Mouse (Mus musculus): ENCODE results near the gene Alk. TPM values are rescaled to one million over a fixed set of nuclear protein-coding genes. Genes with fewer than 3 reads are reported as not detected.
A peak's percentile ranks its signal among the peaks of the same experiment; 100 is the strongest.
"Not testable (repeated sequence)": the region's sequence is repeated elsewhere in the genome, so short reads cannot be mapped to it uniquely, and the experiment has no call there.

Gene Alk
- total RNA-seq, 2 experiments from 2014 or later = 7.4 to 9.1 TPM

DNA sequence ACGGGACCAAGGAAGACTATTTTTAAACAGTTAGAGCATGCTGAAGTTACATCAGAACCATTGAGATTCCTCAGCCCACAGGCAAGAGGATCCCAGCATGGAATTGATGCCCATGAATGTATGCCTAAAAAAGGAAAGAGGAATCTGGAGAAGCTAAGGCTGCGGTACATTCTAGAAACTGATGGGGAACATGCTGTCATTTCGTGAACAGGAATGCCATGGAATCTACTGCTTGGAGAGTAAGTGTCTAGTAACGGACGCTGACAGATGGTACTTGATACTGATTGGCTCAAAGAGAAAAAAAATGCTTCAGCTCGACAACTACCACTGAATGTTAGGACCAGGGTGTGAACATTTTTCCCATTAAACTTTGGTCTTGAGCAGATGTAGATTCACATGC, 69.1 kb downstream of the Alk start:
- DNase-seq = no peak
- intact Hi-C loops (cut with DNase I) = no loop called here

DNA sequence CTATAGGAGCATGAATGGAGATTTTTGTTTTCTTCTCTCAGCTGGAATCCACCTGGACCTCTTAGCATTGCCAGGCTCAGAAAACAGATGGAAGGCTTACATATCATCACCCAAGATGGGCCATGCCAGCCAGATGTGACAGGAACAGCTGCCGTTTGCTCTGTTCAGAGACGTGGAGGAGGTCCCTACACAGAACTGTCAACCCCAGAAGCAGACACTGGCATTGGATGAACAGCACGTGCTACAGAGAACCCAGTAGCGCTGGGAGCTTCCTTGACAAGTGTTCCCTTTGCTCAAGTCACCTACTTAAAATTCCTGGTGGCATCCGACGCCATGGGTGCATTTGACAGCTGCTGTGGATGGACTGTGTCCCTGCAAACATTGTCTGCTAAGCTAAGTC, 72.2 kb downstream of the Alk start:
- intact Hi-C loops (cut with DNase I) = no loop called here
- DNase-seq = no peak

DNA sequence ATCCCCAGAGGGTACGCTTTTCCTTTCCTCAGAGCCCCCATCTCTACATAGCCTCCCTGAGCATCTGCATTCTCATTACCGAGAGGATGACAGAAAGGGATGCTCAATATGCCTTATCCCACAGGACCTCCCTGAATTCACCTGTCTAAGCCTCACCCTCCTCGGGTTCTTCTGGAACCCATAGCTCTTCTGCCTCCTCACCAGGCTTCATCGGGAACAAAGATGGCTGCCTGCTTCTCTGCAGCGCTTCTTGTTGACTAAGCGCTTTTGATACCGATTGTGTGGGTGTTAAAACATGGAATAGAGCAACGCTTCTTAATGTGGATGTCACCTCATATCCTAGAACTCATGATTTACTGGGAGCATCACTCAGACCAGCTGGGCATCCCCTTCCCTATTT, 75.9 kb downstream of the Alk start:
- no peak for DNase-seq
- intact Hi-C loops (cut with DNase I) = no loop called here

DNA sequence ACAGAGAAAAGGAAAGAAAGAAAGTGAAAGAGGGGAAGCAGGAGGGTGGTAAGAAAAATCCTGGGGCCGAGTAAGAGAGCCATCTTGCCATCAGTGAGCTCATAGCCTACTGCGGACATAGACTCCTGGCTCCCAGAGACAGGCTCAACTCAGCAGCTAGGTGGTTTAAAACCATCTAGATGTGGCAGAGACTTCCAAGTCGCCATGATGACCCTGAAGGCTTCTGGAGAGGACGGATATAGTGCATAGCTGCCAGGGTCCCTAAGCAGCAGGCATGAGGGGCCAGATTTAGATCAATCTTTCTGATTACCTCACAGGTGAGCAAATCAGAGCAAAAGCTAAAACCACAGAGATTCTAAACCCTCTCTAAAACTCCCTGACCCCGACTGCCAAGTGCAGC, 76.9 kb downstream of the Alk start:
- intact Hi-C loops (cut with DNase I) = no loop called here
- no peak for DNase-seq

DNA sequence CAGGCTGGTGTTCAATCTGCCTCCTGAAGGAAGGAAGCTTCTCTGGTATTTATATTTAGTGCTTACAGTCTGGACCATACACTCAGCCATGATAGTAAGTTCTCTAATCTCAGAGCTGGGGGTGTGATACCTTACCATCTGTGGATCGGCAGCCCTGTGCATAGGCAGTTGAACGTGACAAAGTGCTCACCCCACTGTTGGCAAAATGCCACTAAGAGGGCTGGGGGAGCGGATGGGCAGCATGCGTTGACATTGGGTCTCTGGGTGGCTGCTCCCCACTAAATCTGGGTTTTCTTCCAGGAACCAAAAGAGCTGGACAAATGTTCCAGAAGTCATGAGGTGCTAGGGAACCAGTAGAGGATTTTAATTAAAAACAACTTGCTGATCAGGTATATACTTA, 78.1 kb downstream of the Alk start:
- intact Hi-C loops (cut with DNase I) = no loop called here
- DNase-seq = peak; percentile 46

DNA sequence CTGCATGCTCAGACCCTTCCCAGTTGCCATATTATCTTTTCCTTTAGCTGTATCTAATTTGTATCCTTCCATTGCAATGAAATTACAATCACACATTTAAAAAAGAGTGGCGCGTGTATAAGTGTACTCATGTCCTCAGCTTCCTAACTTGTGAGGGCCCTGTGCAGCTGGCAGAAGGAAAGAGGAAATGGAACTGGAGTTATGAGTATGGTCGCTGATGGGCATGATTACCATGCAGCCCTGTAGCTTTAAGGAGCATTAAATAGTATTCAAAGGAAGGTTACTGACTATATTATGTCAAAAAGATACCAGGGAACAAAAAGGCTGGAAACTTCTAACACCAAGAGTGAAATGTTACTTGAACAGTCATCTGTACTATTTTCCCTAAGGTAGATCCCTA, 79.6 kb downstream of the Alk start:
- intact Hi-C loops (cut with DNase I) = no loop called here
- no peak for DNase-seq

DNA sequence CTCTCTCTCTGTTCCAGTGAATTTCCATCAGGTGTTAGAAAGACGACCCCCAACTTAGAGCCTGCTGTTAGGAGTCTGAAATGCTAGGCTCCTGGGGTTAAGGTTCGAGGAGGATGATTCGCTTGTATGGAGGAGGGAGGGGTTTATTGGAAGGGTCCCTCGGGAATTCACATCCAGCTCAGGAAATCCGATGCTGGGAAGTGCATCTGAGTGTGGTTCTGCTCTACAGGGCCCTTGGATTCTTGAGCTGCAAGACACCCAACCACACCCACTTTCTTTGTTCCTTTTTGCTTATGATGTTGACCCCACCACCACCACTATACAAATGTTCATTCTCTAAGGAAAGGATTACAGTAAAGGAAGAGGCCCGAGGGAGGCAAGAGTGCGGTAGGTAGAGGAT, 81.4 kb downstream of the Alk start:
- intact Hi-C loops (cut with DNase I) = no loop called here
- DNase-seq = no peak

DNA sequence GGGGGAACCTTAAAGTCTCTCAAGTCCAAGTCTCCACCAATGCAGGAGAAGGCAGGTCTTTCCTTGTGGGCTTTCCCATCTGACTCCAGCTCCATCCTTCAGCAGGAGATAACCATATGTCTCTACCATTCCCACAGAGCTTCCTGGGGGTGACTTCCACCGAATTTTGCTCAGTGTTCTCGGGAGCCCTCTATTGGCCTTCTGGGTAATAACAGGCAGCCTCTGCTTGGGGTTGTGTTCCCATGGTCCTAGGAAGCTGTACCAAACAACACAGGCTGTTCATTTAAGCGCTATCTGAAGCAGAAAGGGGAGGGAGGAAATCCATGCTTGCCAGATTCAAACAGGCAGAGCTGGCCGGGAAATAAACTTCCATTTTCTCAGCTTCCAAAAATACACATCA, 82.0 kb downstream of the Alk start:
- peak; percentile 57 for DNase-seq
- intact Hi-C loops (cut with DNase I) = no loop called here

DNA sequence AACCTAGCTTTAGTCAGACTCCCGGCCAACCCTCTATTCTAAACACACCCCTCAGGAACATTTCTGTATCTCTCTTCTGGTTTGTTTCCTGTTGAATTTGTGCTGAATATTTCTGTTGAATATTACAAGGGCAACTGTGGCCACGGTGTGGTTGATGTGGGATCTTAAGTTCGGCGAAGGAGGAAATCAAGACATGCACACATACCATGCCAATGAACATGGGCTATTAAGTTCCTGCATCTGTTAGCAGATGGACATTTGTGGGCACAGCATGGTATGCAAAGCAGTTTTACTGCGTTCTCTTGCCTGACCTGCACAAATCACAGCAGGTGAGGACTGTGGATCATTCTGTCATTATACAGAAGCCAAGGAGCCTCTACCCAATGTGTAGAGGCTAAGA, 83.1 kb downstream of the Alk start:
- intact Hi-C loops (cut with DNase I) = no loop called here
- DNase-seq = peak; percentile 61

DNA sequence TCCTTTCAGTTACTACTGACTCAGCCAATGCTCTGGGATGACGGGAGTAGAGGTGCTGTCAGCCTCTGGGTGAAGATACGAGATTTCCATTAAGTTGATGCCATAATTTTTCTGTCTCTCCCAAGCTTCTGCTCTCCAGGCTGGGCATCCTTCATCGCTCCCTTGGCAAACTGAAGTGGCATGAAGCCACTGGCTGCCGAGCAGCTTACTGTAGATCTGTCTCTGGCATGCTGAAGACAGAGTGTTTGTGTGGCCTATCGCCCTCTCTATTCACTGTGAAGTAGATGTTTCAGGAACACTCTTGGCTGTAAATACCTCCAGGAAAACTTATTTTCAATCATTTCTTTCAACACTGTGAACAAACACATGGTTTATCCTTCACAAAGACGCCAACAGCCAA, 93.7 kb downstream of the Alk start:
- intact Hi-C loops (cut with DNase I) = no loop called here
- peak; percentile 48 for DNase-seq

DNA sequence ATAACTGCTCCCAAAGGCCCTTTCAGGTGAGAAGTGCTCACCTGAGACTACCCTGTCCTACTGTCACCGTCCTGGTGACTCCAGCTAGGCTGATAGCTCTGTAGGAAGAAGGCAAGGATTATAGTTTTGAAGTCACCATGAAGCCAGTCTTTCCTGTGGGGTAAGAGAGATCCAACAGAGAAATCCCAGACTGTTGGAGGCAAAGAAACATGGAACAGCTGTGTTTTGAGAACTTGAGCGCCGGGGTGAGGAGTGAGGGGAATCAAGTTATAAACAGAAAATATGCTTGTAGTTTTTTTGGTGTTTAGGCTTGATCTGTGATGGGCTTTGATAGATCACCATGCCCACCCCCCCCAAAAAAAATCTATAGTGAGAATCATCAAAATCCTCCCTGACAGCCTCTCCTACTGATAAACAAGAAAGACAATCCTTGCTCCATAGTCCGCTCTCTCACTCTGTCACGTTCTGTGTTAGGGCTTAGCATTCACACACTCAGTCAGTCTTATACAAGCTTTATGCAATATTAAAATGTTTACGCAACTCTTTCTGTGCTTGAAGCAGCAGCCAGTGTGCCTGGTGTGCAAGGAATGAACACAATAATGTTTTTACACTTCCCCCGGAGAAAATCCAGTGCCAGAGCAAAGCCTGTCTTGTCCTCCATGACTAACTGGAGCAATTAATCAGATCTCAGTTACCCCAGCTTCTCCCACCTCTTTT, 95.6 kb downstream of the Alk start:
- DNase-seq = no peak
- intact Hi-C loops (cut with DNase I) = no loop called here

DNA sequence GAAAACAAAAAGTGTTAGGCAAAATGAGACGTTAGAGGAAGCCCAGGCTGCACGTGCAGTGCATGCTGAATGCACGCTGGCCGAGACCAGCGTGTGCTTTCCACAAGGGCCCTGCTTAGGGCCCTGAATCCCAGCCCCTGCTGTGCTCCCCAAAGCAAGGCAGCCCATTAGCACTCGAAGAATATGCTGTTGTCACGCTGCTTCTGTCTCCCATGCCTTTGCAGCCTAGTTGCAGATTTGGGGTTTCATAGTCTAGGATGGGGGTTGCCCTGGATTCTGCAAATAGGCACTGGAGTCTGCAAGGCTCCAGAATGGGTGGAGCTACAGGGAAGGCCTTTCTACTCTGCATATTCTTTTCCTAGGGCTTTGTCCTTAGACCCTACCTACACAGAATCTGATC, 99.2 kb downstream of the Alk start:
- DNase-seq = peak; percentile 40
- intact Hi-C loops (cut with DNase I) = no loop called here

DNA sequence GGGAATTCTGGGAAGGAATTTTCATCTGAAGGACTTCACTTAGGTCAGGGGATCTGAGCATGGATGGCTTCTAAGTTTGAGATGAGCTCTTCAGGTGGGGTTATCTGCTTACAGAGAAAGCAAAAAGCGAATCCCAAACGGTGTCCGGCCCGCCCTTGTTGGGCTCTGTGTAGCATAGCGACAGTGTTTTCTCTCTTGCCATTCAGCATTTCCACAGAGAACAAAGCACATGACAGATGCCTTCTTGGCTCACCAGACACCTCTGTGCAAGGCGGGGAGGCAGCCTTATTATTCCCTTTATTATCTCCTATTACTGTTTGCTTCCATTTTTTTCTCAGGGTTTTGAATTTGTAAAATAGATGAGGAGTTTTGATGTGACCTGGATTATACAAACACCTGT, 99.8 kb downstream of the Alk start:
- intact Hi-C loops (cut with DNase I) = no loop called here
- no peak for DNase-seq

DNA sequence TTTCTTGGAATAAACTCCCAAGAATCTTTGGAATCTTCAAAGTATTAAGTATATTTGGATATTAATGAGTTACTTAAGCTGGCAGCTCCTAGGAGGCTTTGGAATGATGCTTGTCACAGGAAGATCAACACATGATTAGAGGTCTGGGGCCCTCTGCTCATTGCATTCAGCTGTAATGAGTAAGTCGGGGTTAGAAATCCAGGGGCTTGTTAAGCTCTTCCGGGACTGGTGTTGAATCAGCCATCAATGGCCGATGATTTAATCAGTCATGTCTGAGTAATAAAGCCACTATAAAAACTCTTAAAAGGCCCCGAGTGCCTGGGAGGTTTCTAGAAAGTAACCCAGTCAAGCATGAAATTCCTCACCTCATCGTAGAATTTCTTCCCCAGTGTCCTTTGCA, 109.0 kb downstream of the Alk start:
- no peak for DNase-seq
- intact Hi-C loops (cut with DNase I) = no loop called here

DNA sequence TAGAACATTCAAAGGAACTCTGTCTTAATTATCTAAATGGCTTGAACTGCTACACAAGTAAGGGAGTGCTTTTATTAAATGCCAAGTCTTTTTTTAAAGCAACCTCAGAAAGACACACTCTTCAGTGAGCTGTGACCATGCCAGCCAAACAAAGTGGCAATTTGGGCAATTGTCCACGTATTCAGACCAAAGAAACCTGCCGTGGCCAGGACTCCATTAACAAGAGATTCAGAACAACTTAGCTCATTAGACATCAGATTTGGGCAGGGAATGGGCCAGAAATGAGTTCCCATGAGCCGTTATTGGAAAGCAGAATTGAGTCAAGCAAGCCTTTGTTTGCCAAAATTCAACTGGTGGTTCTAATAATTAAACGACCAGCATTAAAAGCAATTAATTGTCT, 118.8 kb downstream of the Alk start:
- no peak for DNase-seq
- intact Hi-C loops (cut with DNase I) = no loop called here

DNA sequence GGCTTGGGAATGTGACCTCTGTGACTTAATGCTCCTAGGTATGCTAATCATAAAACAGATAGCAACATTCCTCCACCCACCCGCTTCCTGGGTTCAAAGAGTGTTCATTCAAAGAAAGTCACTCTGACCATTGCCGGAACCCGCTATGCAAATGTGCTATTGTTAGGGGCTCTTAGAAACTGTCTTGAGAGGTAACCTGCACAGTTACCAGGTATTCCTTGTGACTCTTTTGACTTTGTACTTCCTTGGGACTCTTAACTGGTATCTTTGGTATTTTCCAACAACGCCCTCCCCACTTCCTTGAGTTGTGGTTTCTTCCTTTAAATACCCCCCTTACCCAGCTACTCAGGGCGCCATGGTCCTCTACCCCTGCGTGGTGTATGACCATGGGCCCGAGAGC, 125.2 kb downstream of the Alk start:
- not testable (repeated sequence) for DNase-seq

DNA sequence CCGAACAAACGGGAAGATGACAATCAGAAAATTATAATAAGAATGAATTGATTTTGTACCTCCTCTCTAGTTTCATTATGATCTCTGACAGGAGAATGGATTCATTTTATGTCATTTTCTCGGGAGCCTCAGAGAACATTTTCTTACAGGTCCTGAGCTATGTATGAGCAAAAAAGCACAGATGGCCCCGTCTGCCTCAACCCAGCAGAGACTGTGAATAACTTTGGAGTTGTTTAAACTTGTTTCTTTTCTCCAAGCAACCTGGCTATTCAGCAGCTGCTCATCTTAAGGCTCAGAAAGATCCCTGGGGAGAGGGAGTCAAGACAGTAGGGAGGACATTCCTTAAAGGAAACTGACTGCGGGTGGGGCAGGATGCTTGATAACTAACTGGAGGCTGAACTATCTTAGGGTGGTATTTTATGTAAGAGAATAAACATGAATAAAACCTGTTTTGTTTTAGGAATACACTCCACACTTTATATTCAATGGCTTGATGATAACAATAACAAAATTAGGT, 126.5 kb downstream of the Alk start:
- no peak for DNase-seq
- intact Hi-C loops (cut with DNase I) = no loop called here

More for the DNA sequence above, 125.2 kb downstream of the Alk start:
- intact Hi-C loops (cut with DNase I) = not testable (repeated sequence)

DNA sequence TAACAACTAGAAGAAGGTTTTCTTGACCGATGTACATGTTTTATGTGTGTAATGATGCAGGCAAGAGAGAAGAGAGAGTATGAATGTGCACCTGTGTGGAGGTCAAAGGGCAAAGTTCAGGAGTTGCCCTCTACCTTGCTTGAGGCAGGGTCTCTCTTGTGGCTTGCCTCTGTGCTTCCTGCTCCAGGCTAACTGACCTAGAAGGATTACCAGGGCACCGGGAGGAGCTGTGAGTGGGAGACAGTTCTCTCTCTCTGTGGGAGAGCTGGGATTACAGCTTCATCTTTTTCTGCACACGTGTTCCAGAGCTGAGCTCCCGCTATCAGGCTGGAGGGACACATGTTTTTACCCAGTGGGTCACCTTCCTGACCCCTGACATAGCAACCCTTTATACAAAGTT, 127.5 kb downstream of the Alk start:
- intact Hi-C loops (cut with DNase I) = no loop called here
- DNase-seq = no peak

DNA sequence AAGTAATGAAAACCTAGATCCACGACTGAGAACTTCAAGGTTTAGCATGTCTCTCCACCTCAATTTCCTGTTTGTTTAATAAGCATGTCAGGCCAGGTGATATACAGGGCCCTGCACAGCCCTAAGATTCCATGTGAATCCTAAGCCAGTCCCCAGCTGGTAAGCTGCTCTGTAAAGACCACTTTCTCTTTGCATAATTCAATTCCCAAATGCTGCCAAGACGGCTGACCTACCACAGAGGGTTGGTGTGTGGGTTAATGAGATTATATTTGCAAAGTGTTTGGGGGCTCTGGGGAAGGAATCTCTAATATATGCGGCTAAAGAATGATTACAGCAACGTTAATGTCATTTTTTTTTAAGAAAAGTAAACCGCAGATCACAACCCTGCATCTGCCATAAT, 130.3 kb downstream of the Alk start:
- intact Hi-C loops (cut with DNase I) = no loop called here
- DNase-seq = peak; percentile 22

DNA sequence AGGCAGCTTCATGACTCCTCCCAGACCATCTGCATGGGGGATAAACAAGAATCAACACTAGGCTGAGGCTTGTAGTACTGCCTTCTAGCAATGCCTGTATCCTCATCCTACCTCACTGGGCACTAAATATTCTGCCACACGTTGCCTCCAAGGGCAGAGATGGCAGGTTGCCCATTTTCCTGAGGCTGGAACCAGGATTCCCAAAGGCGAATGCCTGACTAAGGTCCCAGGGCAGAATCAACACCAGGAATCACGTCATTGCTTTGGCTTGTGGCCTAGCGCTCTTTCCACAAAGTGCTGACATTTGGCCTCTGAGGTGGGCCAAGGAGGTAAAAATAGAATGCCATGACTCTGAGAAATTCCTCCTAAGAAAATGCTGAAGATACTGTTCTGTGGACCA, 155.9 kb downstream of the Alk start:
- intact Hi-C loops (cut with DNase I) = no loop called here
- peak; percentile 21 for DNase-seq

DNA sequence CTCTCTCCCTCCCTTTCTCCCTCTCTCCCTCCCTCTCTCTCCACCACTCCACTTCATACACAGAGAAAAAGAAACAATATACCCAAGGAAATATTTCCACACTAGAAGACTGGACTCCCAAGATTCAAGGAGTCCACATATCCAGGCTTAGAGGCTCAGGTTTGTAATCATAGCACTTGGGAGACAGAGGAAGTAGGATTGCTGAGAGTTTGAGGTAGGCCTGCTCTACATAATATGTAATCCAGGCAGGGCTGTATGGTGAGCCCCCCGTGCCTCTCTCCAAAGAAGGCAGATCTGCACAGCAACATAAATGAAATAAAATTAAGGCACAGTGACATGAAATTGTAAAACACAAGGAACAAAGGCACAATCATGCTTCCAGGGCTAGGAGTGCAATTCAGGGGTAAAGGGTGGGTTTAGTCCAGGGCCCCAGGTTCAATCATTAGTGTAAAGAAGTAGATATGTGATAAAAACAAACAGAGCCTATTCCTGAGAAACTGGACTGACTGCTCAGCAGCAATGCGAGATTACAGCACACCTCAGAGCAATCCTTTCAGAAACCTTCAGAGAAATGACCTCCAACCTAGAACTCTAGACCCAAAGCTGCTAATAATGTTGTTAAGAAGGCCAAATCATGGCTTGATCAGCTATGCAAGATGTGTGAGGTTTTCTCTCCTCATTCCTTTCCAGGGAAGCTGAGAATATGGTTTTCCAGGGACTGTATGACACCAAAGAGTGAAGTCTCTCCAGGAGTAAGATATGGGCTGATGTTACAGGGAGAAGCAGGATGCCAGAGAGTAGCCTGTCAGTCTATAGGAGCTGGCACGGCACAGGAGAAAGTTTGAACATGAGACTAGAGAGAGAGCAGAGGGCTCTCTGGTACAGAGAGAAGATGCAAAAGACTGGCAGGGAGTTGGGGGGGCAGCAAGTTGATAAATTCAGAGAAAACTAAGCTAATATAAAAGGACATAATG, 158.9 kb downstream of the Alk start:
- no peak for DNase-seq
- intact Hi-C loops (cut with DNase I) = no loop called here

DNA sequence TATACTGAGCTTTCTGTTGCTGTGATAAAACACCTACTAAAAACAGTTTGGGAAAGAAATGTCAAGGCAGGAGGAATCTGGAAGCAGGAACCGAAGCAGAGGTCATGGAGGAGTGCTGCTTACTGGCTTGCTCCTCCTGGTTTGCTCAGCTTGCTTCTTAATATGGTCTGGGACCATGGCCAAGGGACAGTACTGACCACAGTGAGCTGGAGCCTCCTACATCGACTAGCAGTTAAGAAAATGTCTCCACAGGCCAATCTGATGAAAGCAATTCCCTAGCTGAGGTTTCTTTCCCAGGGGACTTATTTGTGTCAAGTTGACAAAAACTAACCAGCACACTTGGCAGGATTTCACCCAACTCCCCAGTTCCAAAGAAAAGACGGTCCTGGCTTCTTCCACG, 187.0 kb downstream of the Alk start:
- intact Hi-C loops (cut with DNase I) = no loop called here
- DNase-seq = no peak

Measured in left cerebral cortex, postnatal 4 days (tissue).